ENCODE assay signal across 8 mouse cellular contexts in the genomic region with DNA sequence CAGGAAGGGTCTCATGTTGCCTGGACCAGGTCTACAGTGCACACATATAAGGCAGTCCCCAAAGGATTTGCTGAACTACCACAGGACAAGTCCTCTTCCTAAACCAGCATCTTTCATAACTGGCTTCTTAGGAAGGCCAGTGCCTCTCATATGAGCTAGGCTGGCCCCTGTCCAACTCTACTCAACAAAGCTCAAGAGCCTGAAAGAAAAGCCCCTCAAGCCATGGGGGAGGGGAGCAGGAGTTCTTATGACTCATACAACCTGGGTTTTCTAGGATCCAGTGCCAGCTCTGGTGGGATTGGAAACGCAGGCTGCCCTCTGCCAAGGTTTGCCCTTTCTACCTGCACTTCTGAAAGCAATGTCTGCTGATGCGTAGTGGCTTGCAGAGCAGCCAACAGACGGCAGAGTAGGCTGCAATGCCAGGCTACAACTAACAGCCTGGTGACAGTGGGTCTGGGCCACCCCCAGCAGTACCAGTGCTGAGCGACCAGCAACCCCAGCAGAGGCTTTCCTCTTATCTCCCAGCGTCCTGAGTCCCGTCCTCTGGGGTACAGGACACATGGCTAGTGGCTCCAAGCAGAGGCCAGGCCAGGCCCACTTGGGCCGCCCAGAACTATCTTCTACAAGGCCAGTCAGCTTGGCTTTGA.
DNase-seq lines count a peak whose midpoint lies in the region; ATAC-seq and TF ChIP-seq lines count a peak whose summit lies in the region.
"Had no signal": no experiment of that assay in that cellular context is flagged by ENCODE, and none has a peak within 500 bp of the region (broad histone marks: within the 10 kb centered on the region; RNA-seq: fewer than 3 reads in every experiment).

No protein-coding gene starts in this region.

- H3K27ac ChIP-seq in embryonic facial prominence, embryonic 14.5 days (replicated peaks; ENCODE audit: low read depth, low read length), result peak overlapping the region; percentile 52
- peak overlapping the region; percentile 55; the same call in 1 of the 2 replicates for H3K27ac ChIP-seq in hindbrain, embryonic 14.5 days
- no peak overlapping the region; the same call in 1 of the 2 replicates for H3K27ac ChIP-seq in midbrain, embryonic 16.5 days (ENCODE audit: low read length)
- H3K27ac ChIP-seq in gastrocnemius, adult 2 months, result no peak overlapping the region
- no peak overlapping the region for H3K27ac ChIP-seq in intestine, embryonic 16.5 days (ENCODE audit: low read length)

- H3K9me3 ChIP-seq in embryonic facial prominence, embryonic 14.5 days (ENCODE audit: control insufficient read depth, low read length), result no peaks in the 10 kb centered on the region
- H3K9me3 ChIP-seq in hindbrain, embryonic 14.5 days (ENCODE audit: control insufficient read depth, low read length), result no peaks in the 10 kb centered on the region
- no peaks in the 10 kb centered on the region for H3K9me3 ChIP-seq in midbrain, embryonic 16.5 days (replicated peaks; ENCODE audit: control insufficient read depth, low read length, poor library complexity, severe bottlenecking)
- H3K9me3 ChIP-seq in intestine, embryonic 16.5 days (ENCODE audit: control insufficient read depth, low read length), result no peaks in the 10 kb centered on the region

- H3K27me3 ChIP-seq in embryonic facial prominence, embryonic 14.5 days (replicated peaks; ENCODE audit: control insufficient read depth, insufficient read depth, low read length), result no peaks in the 10 kb centered on the region
- no peaks in the 10 kb centered on the region for H3K27me3 ChIP-seq in hindbrain, embryonic 14.5 days (ENCODE audit: control insufficient read depth, insufficient read depth, low read length)
- H3K27me3 ChIP-seq in midbrain, embryonic 16.5 days (ENCODE audit: control insufficient read depth, insufficient read depth, low read depth, low read length), result no peaks in the 10 kb centered on the region
- H3K27me3 ChIP-seq in intestine, embryonic 16.5 days (replicated peaks; ENCODE audit: control insufficient read depth, insufficient read depth, low read length), result no peaks in the 10 kb centered on the region

- peak; percentile 62; the same call in 1 of the 2 replicates for ATAC-seq in embryonic facial prominence, embryonic 14.5 days (ENCODE audit: low read depth)
- ATAC-seq in hindbrain, embryonic 14.5 days (ENCODE audit: low FRiP score), result no peak
- 0 out of 2 replicates have a peak, but pooled peaks have one; percentile 6 for ATAC-seq in midbrain, embryonic 16.5 days
- no peak for ATAC-seq in intestine, embryonic 16.5 days

- DNase-seq in kidney, postnatal 10 days, result peak; percentile 32
- DNase-seq in kidney, postnatal 36 days, result no peak
- peak; percentile 93 for DNase-seq in embryonic facial prominence, embryonic 14.5 days (ENCODE audit: low spot score)
- DNase-seq in hindbrain, embryonic 14.5 days (ENCODE audit: low spot score), result no peak
- no peak for DNase-seq in gastrocnemius, adult 2 months

- TF ChIP-seq CTCF in gastrocnemius, adult 2 months (IDR thresholded peaks at IDR 0.05), result no peak

- intact Hi-C loops in gastrocnemius, adult 2 months (cut with DNase I), result no loop called here

- H3K9ac ChIP-seq in embryonic facial prominence, embryonic 14.5 days (ENCODE audit: low read depth, low read length), result no peak overlapping the region; the same call in 1 of the 2 replicates
- H3K9ac ChIP-seq in hindbrain, embryonic 14.5 days, result no peak overlapping the region
- H3K9ac ChIP-seq in midbrain, embryonic 16.5 days (ENCODE audit: low read depth, low read length), result no peak overlapping the region
- H3K9ac ChIP-seq in intestine, embryonic 16.5 days (ENCODE audit: low read depth, low read length), result no peak overlapping the region

- H3K4me3 ChIP-seq in embryonic facial prominence, embryonic 14.5 days (ENCODE audit: low read depth, low read length), result no peak overlapping the region
- H3K4me3 ChIP-seq in hindbrain, embryonic 14.5 days (replicated peaks; ENCODE audit: low read length), result no peak overlapping the region
- no peak overlapping the region for H3K4me3 ChIP-seq in midbrain, embryonic 16.5 days (ENCODE audit: low read depth, low read length)
- no peak overlapping the region for H3K4me3 ChIP-seq in gastrocnemius, adult 2 months
- no peak overlapping the region for H3K4me3 ChIP-seq in intestine, embryonic 16.5 days (ENCODE audit: low read length)
- H3K4me3 ChIP-seq: megakaryocyte, embryonic 14.5 days had no signal

- H3K36me3 ChIP-seq in embryonic facial prominence, embryonic 14.5 days (ENCODE audit: control insufficient read depth, insufficient read depth, low read length), result no peaks in the 10 kb centered on the region
- peaks cover 53% of the 10 kb centered on the region for H3K36me3 ChIP-seq in hindbrain, embryonic 14.5 days (replicated peaks; ENCODE audit: control insufficient read depth, insufficient read depth)
- peaks cover 16% of the 10 kb centered on the region for H3K36me3 ChIP-seq in midbrain, embryonic 16.5 days (ENCODE audit: control insufficient read depth, insufficient read depth, low read length)
- 0 out of 2 replicates have a peak, but pooled peaks cover 2% of the 10 kb centered on the region for H3K36me3 ChIP-seq in intestine, embryonic 16.5 days (ENCODE audit: control insufficient read depth, insufficient read depth, low read length)

- H3K4me1 ChIP-seq in embryonic facial prominence, embryonic 14.5 days (ENCODE audit: control insufficient read depth, insufficient read depth, low read length), result peaks cover 11% of the 10 kb centered on the region
- H3K4me1 ChIP-seq in hindbrain, embryonic 14.5 days (replicated peaks; ENCODE audit: control insufficient read depth, insufficient read depth, low read length), result peaks cover 15% of the 10 kb centered on the region
- H3K4me1 ChIP-seq in midbrain, embryonic 16.5 days (ENCODE audit: control insufficient read depth, insufficient read depth, low read length), result no peaks in the 10 kb centered on the region
- no peaks in the 10 kb centered on the region for H3K4me1 ChIP-seq in intestine, embryonic 16.5 days (ENCODE audit: control insufficient read depth, insufficient read depth, low read length)

- H3K4me2 ChIP-seq in embryonic facial prominence, embryonic 14.5 days (ENCODE audit: low read depth, low read length), result no peak overlapping the region
- H3K4me2 ChIP-seq in hindbrain, embryonic 14.5 days (replicated peaks), result no peak overlapping the region
- no peak overlapping the region for H3K4me2 ChIP-seq in midbrain, embryonic 16.5 days (ENCODE audit: low read length)
- no peak overlapping the region for H3K4me2 ChIP-seq in intestine, embryonic 16.5 days (ENCODE audit: low read depth, low read length)

- WGBS in embryonic facial prominence, embryonic 14.5 days, result 66% methylated on average over 7 of the region's 7 CpGs
- WGBS in hindbrain, embryonic 14.5 days, result 80% methylated on average over 7 of the region's 7 CpGs
- 77% methylated on average over 7 of the region's 7 CpGs for WGBS in midbrain, embryonic 16.5 days
- 66% methylated on average over 7 of the region's 7 CpGs for WGBS in intestine, embryonic 16.5 days

Comparison
In these comparisons a context has a peak if more than half of its experiments do, and no peak if none do; other contexts are left out.
1. DNase-seq: peak in kidney, postnatal 10 days (single experiment) and embryonic facial prominence, embryonic 14.5 days (single experiment); none in kidney, postnatal 36 days (0 of 2), hindbrain, embryonic 14.5 days (single experiment) and gastrocnemius, adult 2 months (single experiment).
2. ATAC-seq: peak in embryonic facial prominence, embryonic 14.5 days (single experiment) and midbrain, embryonic 16.5 days (single experiment); none in hindbrain, embryonic 14.5 days (single experiment) and intestine, embryonic 16.5 days (single experiment).
3. H3K27ac ChIP-seq: peak in embryonic facial prominence, embryonic 14.5 days (single experiment) and hindbrain, embryonic 14.5 days (single experiment); none in midbrain, embryonic 16.5 days (single experiment), gastrocnemius, adult 2 months (single experiment) and intestine, embryonic 16.5 days (single experiment).